Comparison of ENCODE assay signal across 31 mouse cellular contexts in genomic region chr15:11483916-11484315, GRCm38 (mm10).
"Had no signal": no experiment of that assay in that cellular context is flagged by ENCODE, and none has a peak within 500 bp of the region (broad histone marks: within the 10 kb centered on the region; RNA-seq: fewer than 3 reads in every experiment).

No protein-coding gene starts in this region.

- H3K9me3 ChIP-seq: limb, embryonic 12.5 days; limb, embryonic 15.5 days; liver, embryonic 12.5 days; liver, embryonic 13.5 days; liver, embryonic 15.5 days; lung, embryonic 15.5 days; midbrain, embryonic 10.5 days; midbrain, embryonic 12.5 days; midbrain, embryonic 13.5 days; midbrain, embryonic 15.5 days; neural tube, embryonic 12.5 days had no signal

- H3K4me3 ChIP-seq: left cerebral cortex, adult 2 months; limb, embryonic 12.5 days; limb, embryonic 15.5 days; liver, embryonic 12.5 days; liver, embryonic 13.5 days; liver, embryonic 15.5 days; lung, embryonic 15.5 days; megakaryocyte, embryonic 14.5 days; midbrain, embryonic 10.5 days; midbrain, embryonic 12.5 days; midbrain, embryonic 13.5 days; midbrain, embryonic 15.5 days; myocyte; neural tube, embryonic 12.5 days had no signal

- H3K9ac ChIP-seq: limb, embryonic 12.5 days; limb, embryonic 15.5 days; liver, embryonic 12.5 days; liver, embryonic 13.5 days; liver, embryonic 14.5 days; liver, embryonic 15.5 days; liver, postnatal 0 days; lung, embryonic 14.5 days; lung, embryonic 15.5 days; midbrain, embryonic 12.5 days; midbrain, embryonic 13.5 days; midbrain, embryonic 15.5 days; neural tube, embryonic 12.5 days had no signal

- ATAC-seq: liver, embryonic 12.5 days; liver, postnatal 0 days; lung, postnatal 0 days; midbrain, embryonic 13.5 days; midbrain, embryonic 15.5 days; midbrain, embryonic 16.5 days had no signal

- H3K27me3 ChIP-seq: limb, embryonic 15.5 days; liver, embryonic 12.5 days; liver, embryonic 13.5 days; liver, embryonic 15.5 days; lung, embryonic 15.5 days; megakaryocyte, embryonic 14.5 days; midbrain, embryonic 12.5 days; midbrain, embryonic 13.5 days; midbrain, embryonic 15.5 days; neural tube, embryonic 12.5 days had no signal

- H3K27ac ChIP-seq: left cerebral cortex, adult 2 months; limb, embryonic 12.5 days; limb, embryonic 15.5 days; liver, embryonic 12.5 days; liver, embryonic 13.5 days; liver, embryonic 14.5 days; liver, embryonic 15.5 days; lung, embryonic 15.5 days; macrophage; midbrain, embryonic 10.5 days; midbrain, embryonic 12.5 days; midbrain, embryonic 13.5 days; midbrain, embryonic 15.5 days; neural tube, embryonic 12.5 days had no signal

- H3K4me2 ChIP-seq: limb, embryonic 12.5 days; limb, embryonic 15.5 days; liver, embryonic 11.5 days; liver, embryonic 12.5 days; liver, embryonic 13.5 days; liver, embryonic 15.5 days; lung, embryonic 14.5 days; lung, embryonic 15.5 days; midbrain, embryonic 11.5 days; midbrain, embryonic 12.5 days; midbrain, embryonic 13.5 days; midbrain, embryonic 15.5 days; neural tube, embryonic 12.5 days had no signal

- DNase-seq: left cerebral cortex, postnatal 4 days; liver; liver, embryonic 13.5 days; liver, postnatal 0 days; lung, adult 18-20 months; lung, adult 2 months; lung, embryonic 14.5 days; lung, postnatal 10 days; lung, postnatal 14 days; lung, postnatal 36 days; lung, postnatal 4 days; midbrain, embryonic 14.5 days had no signal

- H3K4me1 ChIP-seq: limb, embryonic 15.5 days; liver, embryonic 12.5 days; liver, embryonic 13.5 days; liver, embryonic 15.5 days; lung, embryonic 15.5 days; midbrain, embryonic 10.5 days; midbrain, embryonic 12.5 days; midbrain, embryonic 13.5 days; midbrain, embryonic 15.5 days; neural tube, embryonic 12.5 days had no signal

- H3K36me3 ChIP-seq: limb, embryonic 12.5 days; limb, embryonic 15.5 days; liver, embryonic 12.5 days; liver, embryonic 13.5 days; liver, embryonic 15.5 days; lung, embryonic 15.5 days; midbrain, embryonic 10.5 days; midbrain, embryonic 12.5 days; midbrain, embryonic 13.5 days; midbrain, embryonic 15.5 days; neural tube, embryonic 12.5 days had no signal
